Mouse (Mus musculus): ENCODE measurements around the gene Iqcn.

The Iqcn gene

GRCm38 (mm10) chr8:70703287-70703686 is at the start of gene Iqcn:
Iqcn (plus strand) TSS chr8:70703457.
- DNase-seq (ENCODE audit: low spot score) = no peak

DNA sequence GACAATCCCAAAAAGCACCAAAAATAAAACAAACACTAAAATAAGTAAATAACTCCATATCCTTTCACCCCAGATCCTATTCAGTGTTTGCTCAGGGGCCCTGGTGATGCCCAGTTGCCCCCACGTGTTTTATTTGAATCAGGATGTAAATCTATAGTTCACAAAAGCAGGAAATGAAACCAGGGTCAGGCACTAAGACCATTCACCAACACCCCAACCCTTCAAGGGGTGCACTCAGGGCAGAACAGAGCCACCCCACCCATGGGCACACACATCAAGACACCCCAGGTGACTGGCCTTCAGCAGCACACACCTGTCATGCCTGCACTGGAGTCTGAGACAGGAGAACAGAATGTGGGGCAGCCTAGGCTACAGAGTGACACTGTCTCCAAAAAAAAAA is 49.1 kb upstream of the Iqcn start:
- DNase-seq (ENCODE audit: low spot score) = no peak

DNA sequence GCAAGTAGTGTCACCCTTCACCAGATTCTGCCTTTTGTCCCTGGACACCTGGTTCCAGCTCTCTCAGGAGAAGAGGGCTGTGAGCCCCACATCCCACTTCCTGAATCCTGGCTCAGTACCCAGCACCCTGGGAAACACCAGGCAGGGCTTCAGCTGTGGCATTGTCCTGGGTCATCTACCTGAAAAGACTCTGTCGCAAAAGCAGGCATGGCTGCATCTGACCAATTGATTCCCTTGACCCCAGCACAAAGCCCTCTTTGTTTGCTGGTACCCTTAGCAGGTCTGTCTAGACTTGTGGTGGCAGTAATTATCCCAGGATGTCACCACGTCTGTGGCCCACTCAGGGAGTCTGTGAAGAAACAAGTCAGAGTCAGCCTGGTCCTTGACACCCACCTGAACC is 47.8 kb upstream of the Iqcn start:
- DNase-seq (ENCODE audit: low spot score) = no peak

DNA sequence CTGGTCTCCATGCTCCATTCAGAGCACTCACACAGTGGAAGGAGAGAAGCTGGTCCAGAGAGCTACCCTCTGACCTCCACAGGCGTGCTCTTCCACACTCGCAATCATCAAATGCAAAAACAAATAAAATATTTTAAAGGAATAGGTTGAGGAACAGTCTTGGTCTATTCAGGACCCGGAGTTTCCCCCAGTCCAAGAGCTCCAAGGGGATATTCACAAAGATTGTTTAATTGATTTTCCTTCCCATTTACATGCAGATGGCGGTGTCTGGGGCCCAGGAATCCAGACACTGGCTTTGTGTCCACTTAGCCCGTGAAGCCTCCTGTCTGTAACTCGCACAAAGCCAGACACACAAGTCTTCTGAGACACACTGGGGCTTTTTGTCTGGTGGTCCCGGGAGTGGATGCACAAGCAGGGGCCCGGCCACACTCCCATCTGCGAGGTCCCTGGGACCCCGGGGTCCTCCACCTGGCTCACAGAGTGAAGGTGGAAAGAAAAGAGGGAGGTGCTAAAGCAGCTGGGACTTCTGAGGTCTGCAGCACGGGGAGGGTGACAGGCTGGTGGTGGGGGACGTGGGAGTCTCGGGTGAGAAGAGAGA is 47.0 kb upstream of the Iqcn start:
- DNase-seq (ENCODE audit: low spot score) = no peak

GRCm38 (mm10) chr8:70657214-70657613 is 46.0 kb upstream of the Iqcn start:
- no peak for DNase-seq (ENCODE audit: low spot score)

- DNase-seq (ENCODE audit: low spot score) = no peak
Observed at GRCm38 (mm10) chr8:70657739-70658138, 45.5 kb upstream of the Iqcn start.

DNA sequence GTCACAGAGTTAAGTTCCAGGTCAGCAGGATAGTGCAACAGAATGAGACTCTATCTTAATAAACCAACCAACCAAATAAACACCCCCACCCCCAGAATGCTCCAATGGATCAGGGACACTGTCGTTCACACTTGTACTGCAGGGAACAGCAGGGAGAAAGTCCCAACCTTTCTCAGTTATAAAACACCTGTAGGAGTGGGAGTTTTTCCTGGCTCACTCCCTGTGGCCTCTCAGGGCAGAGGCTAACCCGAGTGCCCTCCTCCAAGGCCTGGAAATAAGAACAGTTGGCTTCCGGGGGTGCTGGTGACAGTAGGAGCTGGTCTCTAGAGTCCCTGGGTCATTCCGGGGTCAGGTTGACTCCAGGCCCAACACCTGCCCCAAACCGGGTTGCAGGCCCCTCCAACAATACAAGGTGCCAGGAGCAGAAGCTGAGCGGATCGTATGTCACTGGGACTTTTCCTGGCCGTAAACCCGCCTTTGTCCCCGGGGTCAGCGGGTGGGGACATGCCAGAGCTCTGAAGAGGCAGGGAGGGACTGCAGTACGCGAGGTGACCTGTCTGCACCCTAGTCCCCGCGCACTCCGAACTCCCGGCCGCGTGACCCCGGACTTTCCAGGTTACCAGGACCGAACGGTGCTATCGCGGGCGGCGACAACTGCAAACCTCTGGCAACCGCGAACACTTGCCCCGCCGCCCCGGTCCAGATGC is 44.2 kb upstream of the Iqcn start:
- no peak for DNase-seq (ENCODE audit: low spot score)

DNA sequence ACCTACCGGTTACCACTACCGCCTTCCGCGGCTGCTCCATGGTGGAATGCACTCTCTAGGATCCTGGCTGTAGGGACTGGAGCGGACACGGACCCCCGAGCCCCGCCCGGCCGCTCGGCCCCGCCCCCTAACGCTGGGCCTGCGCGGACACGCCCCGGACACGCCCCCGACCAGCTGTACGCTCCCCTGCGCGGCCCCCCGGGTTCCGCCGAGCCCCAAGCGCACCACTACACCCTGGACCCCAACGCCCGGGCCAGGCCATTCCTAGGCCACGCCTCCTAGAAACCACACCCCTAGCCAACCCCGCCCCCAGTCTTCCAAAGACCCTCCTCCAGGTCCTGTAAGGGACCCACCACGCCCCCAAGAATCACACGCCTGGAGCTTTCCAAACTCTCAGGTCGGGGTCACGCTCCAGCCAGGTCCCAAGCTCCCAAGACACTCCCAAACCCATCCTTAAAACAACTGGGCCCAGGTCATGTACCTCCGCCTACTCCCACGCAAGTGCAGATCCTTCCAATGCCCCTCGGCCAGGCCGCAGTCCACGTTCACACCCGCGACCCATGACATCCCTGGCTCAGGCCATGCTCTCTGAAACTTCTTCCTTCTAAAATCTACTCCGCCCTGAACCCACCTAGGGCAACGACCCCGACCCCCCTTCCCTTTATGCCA is 43.5 kb upstream of the Iqcn start:
- peak; percentile 90 for DNase-seq (ENCODE audit: low spot score)

DNA sequence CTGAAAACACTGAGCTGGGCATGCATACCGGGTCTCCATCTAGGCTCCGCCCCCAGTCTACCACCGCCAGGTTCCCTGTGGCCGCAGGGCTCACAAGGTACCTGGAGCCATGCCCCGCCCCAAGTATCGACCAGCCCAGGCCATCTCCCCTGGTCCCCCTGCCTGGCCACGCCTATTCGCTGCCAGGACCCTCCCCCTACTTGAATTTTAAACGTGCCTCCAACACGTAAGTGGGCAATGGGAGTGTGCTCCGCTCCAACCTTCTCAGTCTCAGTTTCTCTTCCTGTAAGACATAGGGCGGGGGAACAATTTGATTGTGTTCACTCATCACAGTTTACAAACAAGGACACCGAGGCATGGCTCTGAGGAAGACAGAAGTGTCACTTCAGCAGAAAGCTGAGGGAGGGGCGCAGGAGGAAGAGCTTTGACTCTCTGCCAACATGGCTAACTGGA is 43.0 kb upstream of the Iqcn start, which contains the start of gene Pgpep1:
Gene Pgpep1 (minus strand): TSS at position 116 of the 453 bp plus-strand sequence.
- peak; percentile 62 for DNase-seq (ENCODE audit: low spot score)

GRCm38 (mm10) chr8:70663691-70664090 is 39.6 kb upstream of the Iqcn start:
- no peak for DNase-seq (ENCODE audit: low spot score)

DNA sequence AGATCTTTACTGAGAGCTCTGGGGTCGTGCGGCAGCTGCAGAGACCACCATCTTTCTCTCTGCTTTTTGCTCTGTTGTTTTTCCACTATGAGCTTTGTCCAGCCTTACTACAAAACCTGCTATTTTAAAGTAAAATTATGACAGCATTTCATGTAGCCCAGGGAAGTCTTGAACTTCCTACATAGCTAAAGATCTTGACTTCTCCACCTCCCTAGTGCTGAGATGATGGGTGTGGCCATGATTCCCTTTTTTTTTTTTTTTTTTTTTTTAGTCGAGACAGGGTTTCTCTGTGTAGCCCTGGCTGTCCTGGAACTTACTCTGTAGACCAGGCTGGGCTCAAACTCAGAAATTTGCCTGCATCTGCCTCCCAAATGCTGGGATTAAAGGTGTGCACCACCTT is 38.6 kb upstream of the Iqcn start:
- no peak for DNase-seq (ENCODE audit: low spot score)

DNA sequence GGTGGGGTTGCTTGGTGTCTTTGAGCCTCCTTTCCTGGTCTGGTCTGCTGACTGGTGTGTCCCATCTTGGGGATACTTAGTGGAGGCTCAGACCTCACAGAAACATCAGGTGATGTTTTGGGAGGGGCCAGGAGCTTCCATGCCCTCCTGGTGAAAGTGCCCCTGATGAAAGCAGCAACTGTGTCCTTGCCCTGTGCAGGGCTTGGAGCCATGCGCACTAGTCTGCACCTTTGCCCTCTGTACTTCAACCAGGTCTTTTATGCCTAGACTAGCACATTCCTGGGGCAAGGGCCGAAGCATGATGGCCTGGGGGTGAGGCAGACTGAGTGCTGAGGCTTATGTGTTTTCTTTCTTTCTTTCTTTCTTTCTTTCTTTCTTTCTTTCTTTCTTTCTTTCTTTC is 37.7 kb upstream of the Iqcn start:
- DNase-seq (ENCODE audit: low spot score) = no peak

DNA sequence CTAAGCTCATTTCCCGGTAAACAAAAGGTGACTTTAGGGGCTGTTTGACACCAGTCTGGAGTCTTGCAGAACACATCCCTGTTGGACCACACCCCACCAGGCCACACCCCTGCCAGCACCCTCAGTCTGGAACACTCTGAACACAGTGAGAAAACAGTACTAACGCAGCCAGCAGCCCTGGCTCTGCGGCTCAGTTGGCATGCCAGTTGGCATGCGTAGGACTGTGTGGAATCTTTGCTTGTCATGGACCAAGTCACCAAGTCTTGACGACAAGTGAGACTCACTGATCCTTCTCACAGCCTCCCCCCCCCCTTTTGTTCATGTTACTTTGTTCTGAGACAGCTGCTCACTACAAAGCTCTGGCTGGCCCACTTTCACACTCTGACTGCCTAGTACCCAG is 36.2 kb upstream of the Iqcn start:
- DNase-seq (ENCODE audit: low spot score) = peak; percentile 60

- DNase-seq (ENCODE audit: low spot score) = peak; percentile 45
Observed at GRCm38 (mm10) chr8:70671615-70672324, 31.5 kb upstream of the Iqcn start.

DNA sequence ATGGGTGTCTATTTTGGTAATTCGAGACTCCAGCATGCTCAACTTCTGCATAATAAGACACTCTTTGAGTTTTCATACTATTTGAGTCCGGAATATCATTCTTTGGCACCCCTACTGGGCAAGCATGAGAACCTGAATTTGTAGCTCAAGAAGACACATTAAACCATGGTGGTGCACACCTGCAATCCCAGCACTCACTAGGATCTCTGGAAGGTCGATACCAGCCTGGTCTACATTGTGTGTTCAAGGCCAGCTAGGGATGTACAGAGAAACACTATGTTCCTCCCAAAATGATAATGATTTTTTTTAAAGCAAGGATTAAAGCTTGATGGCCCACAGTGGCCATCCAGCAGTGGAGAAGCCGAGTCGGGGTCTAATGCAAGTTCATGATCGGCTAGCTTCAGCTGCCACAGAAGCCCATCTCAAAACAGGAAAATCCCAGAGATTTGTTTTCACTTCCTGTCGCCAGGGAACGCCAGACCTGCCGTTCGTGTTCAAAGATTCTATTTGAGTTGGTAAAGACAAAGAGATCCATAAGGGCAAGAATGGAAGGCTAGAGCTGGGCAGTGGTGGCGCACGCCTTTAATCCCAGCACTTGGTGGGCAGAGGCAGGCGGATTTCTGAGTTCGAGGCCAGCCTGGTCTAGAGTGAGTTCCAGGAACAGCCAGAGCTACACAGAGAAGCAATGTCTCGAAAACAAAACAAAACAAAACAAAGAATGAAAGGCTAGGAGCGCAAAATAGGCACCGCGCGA is 30.8 kb upstream of the Iqcn start:
- DNase-seq (ENCODE audit: low spot score) = no peak

DNA sequence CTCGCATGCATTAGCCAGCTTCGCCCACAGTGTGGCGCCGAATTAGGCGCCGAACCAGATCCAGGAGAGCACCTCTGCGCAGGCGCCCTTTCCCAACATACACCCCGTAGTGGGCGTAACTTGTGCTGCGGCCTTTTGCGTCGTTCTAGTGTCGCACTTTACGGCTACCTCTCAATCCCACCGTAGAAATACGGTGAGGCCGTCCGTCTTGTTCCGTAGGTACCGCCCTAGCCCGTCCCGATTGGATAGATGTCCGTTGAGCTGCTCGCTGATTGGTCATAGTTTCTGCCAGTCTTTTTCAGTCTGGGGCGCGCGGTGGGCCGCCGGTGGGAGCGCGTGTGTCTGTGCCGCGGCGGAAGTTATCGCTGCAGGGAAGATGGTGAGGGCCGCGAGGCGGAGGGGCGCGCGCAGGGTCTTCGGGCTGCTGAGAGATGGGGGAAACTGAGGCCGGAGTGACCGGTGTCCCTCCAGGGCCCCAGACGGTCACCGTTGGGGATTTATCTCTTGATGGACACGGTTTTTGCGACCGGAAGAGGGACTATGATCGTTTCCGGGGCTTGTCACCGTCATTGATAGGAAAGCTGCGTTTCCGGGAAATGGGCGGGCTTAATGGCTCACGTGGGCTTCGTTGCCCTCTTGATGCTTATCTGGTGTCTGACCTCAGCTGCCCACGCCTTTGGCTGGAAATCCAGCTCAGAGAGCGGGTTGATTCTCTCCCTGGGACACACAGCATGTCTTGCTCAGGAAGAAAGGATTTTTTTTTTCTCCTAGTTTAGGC is 30.0 kb upstream of the Iqcn start, which contains the start of gene Lsm4:
Gene Lsm4 (plus strand): TSS at position 170 of the 778 bp plus-strand sequence.
- DNase-seq (ENCODE audit: low spot score) = peak; percentile 99

DNA sequence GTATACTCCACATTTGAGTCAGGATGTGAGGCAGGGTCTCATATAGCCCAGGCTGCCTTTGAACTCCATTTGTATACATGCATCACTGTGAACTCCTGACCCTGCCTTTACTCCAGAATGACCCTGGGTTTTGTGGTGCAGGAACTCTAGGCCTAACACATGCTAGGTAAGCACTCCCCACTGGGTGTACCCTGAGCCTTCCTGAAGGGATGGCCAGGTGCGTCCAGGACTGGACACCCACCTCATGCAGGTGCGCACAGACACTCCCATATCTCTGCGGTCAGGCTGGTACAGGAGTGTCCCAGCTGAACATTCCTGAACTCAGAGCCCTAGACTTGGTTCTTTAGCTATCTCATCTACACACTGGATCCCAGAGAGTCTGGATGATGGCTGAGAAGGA is 29.1 kb upstream of the Iqcn start:
- no peak for DNase-seq (ENCODE audit: low spot score)

- no peak for DNase-seq (ENCODE audit: low spot score)
Observed at GRCm38 (mm10) chr8:70674716-70675115, 28.5 kb upstream of the Iqcn start.

GRCm38 (mm10) chr8:70675336-70675735 is 27.9 kb upstream of the Iqcn start:
- DNase-seq (ENCODE audit: low spot score) = no peak

- no peak for DNase-seq (ENCODE audit: low spot score)
Observed at GRCm38 (mm10) chr8:70677451-70678080, 25.7 kb upstream of the Iqcn start.
